Mouse (Mus musculus): ENCODE data around the gene Gpr68. TPM values are rescaled to one million over a fixed set of nuclear protein-coding genes. Genes with fewer than 3 reads are reported as not detected.

The Gpr68 gene
- polyA plus RNA-seq (2017; shearing (Covaris generic)): 10 to 100 TPM; 67.5 to 92.0 (median 70.5) TPM

- no peak for ATAC-seq
Measured at GRCm38 (mm10) chr12:100907598-100908297, at the start of gene Gpr68. Gene Gpr68 (minus strand): TSS chr12:100908198.

GRCm38 (mm10) chr12:100957257-100957656 is 49.3 kb upstream of the Gpr68 start:
- ATAC-seq: no peak

GRCm38 (mm10) chr12:100956825-100957224 is 48.8 kb upstream of the Gpr68 start:
- ATAC-seq: no peak

GRCm38 (mm10) chr12:100956028-100956427 is 48.0 kb upstream of the Gpr68 start:
- no peak for ATAC-seq

- no peak for ATAC-seq
Measured at GRCm38 (mm10) chr12:100953926-100954325, 45.9 kb upstream of the Gpr68 start.

GRCm38 (mm10) chr12:100952193-100952931 is 44.4 kb upstream of the Gpr68 start:
- peak; percentile 84 for ATAC-seq

GRCm38 (mm10) chr12:100949146-100949545 is 41.1 kb upstream of the Gpr68 start:
- ATAC-seq: no peak

GRCm38 (mm10) chr12:100948021-100948420 is 40.0 kb upstream of the Gpr68 start:
- ATAC-seq: no peak

GRCm38 (mm10) chr12:100945948-100946347 is 38.0 kb upstream of the Gpr68 start:
- no peak for ATAC-seq

- ATAC-seq: no peak
Measured at GRCm38 (mm10) chr12:100945501-100945900, 37.5 kb upstream of the Gpr68 start.

GRCm38 (mm10) chr12:100944921-100945336 is 36.9 kb upstream of the Gpr68 start:
- ATAC-seq: no peak

GRCm38 (mm10) chr12:100943146-100943545 is 35.1 kb upstream of the Gpr68 start:
- ATAC-seq: no peak

- no peak for ATAC-seq
Measured at GRCm38 (mm10) chr12:100941361-100941760, 33.4 kb upstream of the Gpr68 start.

GRCm38 (mm10) chr12:100937441-100938360 is 29.7 kb upstream of the Gpr68 start:
- ATAC-seq: no peak

- no peak for ATAC-seq
Measured at GRCm38 (mm10) chr12:100936737-100937136, 28.7 kb upstream of the Gpr68 start.

GRCm38 (mm10) chr12:100936116-100936515 is 28.1 kb upstream of the Gpr68 start:
- peak; percentile 82 for ATAC-seq

- no peak for ATAC-seq
Measured at GRCm38 (mm10) chr12:100934796-100935195, 26.8 kb upstream of the Gpr68 start.

GRCm38 (mm10) chr12:100931653-100932052 is 23.7 kb upstream of the Gpr68 start:
- no peak for ATAC-seq

- no peak for ATAC-seq
Measured at GRCm38 (mm10) chr12:100928286-100928685, 20.3 kb upstream of the Gpr68 start.

GRCm38 (mm10) chr12:100925644-100926619 is 17.9 kb upstream of the Gpr68 start:
- ATAC-seq: peak; percentile 62

GRCm38 (mm10) chr12:100924646-100925339 is 16.8 kb upstream of the Gpr68 start:
- ATAC-seq: no peak

All from inflammation-experienced regulatory T-cells, adult 6 months (primary cell).